Mouse (Mus musculus) ES-Bruce4 (cell line): ENCODE results near the gene Ccl2. TPM values are rescaled to one million over a fixed set of nuclear protein-coding genes. Genes with fewer than 3 reads are reported as not detected.

Source experiments
- H3K27ac ChIP-seq: 2 replicates; pipeline ENCODE4 v1.5.1; 2012; ENCODE audit warnings: low read length, inconsistent platforms; ENCODE audit not compliant: insufficient read depth
- H3K27me3 ChIP-seq: 2 replicates; pipeline ENCODE4 v1.6.1; 2012; ENCODE audit warnings: mild to moderate bottlenecking, low read length, inconsistent platforms; ENCODE audit not compliant: control insufficient read depth, poor library complexity, insufficient read depth, severe bottlenecking
- H3K36me3 ChIP-seq: 2 replicates; pipeline ENCODE4 v1.6.1; 2012; ENCODE audit warnings: inconsistent platforms, mild to moderate bottlenecking, low read length, moderate library complexity; ENCODE audit not compliant: control insufficient read depth, poor library complexity, insufficient read depth, severe bottlenecking
- H3K4me1 ChIP-seq: one replicate; pipeline ENCODE4 v1.8.1; 2011; ENCODE audit warnings: low read length; ENCODE audit not compliant: control insufficient read depth, insufficient read depth
- H3K4me3 ChIP-seq: 2 replicates; pipeline ENCODE4 v1.5.1; 2011; ENCODE audit warnings: low read depth, mild to moderate bottlenecking, low read length
- H3K9ac ChIP-seq: 2 replicates; pipeline ENCODE4 v1.6.1; 2012; ENCODE audit warnings: low read depth, mild to moderate bottlenecking, inconsistent platforms; ENCODE audit not compliant: poor library complexity, severe bottlenecking
- H3K9me3 ChIP-seq: replicated peaks from 2 replicates; pipeline ENCODE4 v1.6.1; 2012; ENCODE audit warnings: mild to moderate bottlenecking, low read length, inconsistent platforms; ENCODE audit not compliant: control insufficient read depth, poor library complexity, insufficient read depth, severe bottlenecking
- CTCF ChIP-seq: IDR thresholded peaks from one replicate; pipeline ENCODE4 v1.8.1; 2011; ENCODE audit warnings: low read depth, low read length
- EP300 ChIP-seq: IDR thresholded peaks from 2 replicates; pipeline ENCODE4 v1.6.1; 2011; ENCODE audit warnings: low read depth, low read length; ENCODE audit not compliant: insufficient read depth
- POLR2A ChIP-seq: IDR thresholded peaks from one replicate; pipeline ENCODE4 v1.8.1; 2011; ENCODE audit warnings: low read length; ENCODE audit not compliant: insufficient read depth
- polyA plus RNA-seq: library from polyadenylated mRNA; stranded (reverse); fragments of >200 nt; gene quantifications from 2 replicates; pipeline ENCODE4 v1.2.4, GENCODE M21; 2011; ENCODE audit warnings: low read depth; ENCODE audit not compliant: missing spikeins, insufficient read depth, insufficient read length

Ccl2 gene
- polyA plus RNA-seq, 1 experiment: 4.3 TPM

DNA sequence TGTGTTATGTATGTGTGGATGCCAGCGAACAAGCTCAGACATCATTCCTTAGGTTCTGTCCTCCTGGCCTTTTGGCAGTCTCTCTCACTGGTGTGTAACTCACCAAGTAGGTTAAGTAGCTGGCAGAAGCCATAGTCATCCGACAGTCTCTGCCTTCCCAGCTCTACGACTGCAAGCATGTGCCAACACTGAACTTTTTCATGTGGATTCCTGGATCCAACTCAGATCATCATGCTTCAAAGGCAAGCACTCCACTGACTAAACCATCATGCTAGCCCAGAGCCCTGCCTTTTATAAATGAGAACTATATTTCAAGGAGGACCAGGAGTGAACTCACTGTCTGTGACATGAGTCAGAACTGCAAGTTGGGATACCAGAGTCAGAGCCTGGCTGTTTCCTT, 38.3 kb downstream of the Ccl2 start:
- no peak overlapping the region for H3K27ac ChIP-seq
- TF ChIP-seq POLR2A: no peak
- TF ChIP-seq EP300: no peak
- TF ChIP-seq CTCF: no peak
- H3K4me3 ChIP-seq: no peak overlapping the region
- no peaks in the 10 kb centered on the region for H3K27me3 ChIP-seq
- no peaks in the 10 kb centered on the region for H3K4me1 ChIP-seq
- no peak overlapping the region for H3K9ac ChIP-seq
- H3K9me3 ChIP-seq: no peaks in the 10 kb centered on the region; the same call in 1 of the 2 replicates
- H3K36me3 ChIP-seq: no peaks in the 10 kb centered on the region

DNA sequence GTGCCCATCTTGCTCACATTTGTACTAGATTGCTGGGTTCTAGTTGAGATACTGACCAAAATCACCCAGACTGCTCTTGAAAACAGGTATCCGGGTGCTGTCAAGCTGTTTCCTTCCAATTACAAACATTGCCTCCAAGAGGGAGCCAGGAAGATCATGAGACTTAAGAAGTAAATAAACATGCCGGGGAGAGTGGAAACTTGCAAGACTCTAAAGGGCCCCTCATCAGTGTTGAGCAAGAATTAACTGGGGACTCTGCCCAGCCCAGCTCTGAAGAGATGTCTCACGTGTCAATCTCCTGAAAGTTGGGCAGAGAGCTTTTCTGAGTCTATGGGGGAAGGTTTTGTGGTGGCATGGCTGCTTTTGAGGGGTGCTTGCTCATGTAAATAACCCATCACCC, 41.7 kb downstream of the Ccl2 start:
- Histone ChIP-seq H3K4me3 (no peak overlapping the region), H3K9ac (no peak overlapping the region), H3K27ac (no peak overlapping the region), H3K27me3 (no peaks in the 10 kb centered on the region), H3K36me3 (no peaks in the 10 kb centered on the region), H3K9me3 (no peaks in the 10 kb centered on the region; the same call in 1 of the 2 replicates), H3K4me1 (no peaks in the 10 kb centered on the region)
- TF ChIP-seq CTCF (no peak), EP300 (no peak), POLR2A (no peak)

DNA sequence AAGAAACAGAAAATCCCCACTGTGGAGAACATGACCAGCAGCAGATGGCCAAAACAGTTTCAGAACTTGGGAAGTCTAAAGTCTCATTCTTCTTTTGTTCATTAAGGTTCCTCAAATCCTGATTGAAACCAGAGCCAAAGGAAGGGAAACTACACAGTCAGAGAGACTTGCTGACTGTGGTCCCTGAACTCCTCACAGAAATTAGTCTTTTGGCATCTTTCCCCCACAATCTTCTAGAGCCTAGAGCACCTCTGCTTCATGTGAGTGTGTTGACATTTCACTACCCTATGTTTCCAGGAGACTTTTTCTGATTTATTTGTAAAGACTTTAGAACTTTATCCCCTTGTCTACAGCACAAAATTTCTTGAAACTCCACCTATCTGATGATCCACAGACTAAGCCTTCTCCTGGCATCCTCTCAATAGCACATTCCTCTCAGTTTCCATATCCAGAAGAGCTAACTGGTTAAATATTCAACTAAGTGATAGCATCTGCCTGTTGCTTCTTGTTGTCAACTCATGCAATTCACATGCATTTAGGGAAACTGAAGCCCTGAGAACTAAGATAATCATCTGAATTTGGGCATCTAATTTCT, 42.9 kb downstream of the Ccl2 start:
- Histone ChIP-seq H3K27ac (no peak overlapping the region), H3K9me3 (no peaks in the 10 kb centered on the region; the same call in 1 of the 2 replicates), H3K36me3 (no peaks in the 10 kb centered on the region), H3K4me3 (no peak overlapping the region), H3K9ac (no peak overlapping the region), H3K27me3 (no peaks in the 10 kb centered on the region), H3K4me1 (no peaks in the 10 kb centered on the region)
- no peak for TF ChIP-seq CTCF
- no peak for TF ChIP-seq EP300

DNA sequence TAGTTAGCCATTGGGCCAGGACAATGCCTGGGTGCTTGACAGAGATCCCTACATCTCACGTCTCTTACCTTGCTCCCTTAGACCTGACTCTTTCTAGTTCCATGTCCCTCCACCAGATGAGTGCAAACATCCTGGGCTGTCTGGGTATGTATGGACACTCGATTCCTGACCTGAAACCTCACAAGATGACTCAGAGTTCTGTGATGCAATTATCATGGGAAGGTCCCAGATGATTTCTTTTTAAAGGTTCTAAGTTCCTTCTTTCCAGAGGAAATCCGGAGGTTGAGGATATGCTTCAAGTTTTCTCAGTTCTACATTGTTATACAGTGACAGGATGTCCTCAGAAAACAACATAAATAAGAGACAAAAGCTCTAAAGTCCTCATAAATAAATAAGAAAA, 45.5 kb downstream of the Ccl2 start:
- Histone ChIP-seq H3K4me3 (no peak overlapping the region), H3K36me3 (no peaks in the 10 kb centered on the region), H3K9me3 (no peaks in the 10 kb centered on the region), H3K4me1 (no peaks in the 10 kb centered on the region), H3K27ac (no peak overlapping the region), H3K9ac (no peak overlapping the region), H3K27me3 (no peaks in the 10 kb centered on the region)
- TF ChIP-seq CTCF: no peak
- TF ChIP-seq POLR2A: no peak
- TF ChIP-seq EP300: no peak

DNA sequence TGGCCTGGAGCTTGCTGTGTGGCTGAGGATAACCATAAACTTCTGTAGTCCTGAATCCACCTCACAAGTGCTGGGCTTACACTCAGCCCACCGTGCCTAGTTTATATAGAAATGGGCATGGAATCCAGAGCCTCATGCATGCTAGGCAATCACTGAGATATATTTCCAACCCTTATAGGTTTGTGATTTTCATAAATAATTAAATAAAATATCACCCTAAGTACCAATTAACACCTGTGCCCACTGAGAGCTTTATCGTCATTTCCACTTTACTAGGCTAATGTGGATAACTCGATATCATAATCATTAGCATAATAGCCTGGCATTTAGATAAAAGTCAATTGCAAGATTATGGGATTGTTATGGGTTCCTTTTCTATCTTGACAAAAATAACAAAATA, 49.0 kb downstream of the Ccl2 start:
- Histone ChIP-seq H3K9ac (no peak overlapping the region), H3K27me3 (no peaks in the 10 kb centered on the region), H3K9me3 (no peaks in the 10 kb centered on the region), H3K36me3 (no peaks in the 10 kb centered on the region), H3K27ac (no peak overlapping the region), H3K4me3 (no peak overlapping the region), H3K4me1 (no peaks in the 10 kb centered on the region)
- TF ChIP-seq CTCF (no peak), POLR2A (no peak), EP300 (no peak)

Other genes with a start within 250 kb of the Ccl2 start
- gene 5530401A14Rik, start 174.9 kb upstream of the Ccl2 start, polyA plus RNA-seq: not detected in 2 replicates
- not detected in 2 replicates for gene Asic2, start 67.1 kb upstream of the Ccl2 start, polyA plus RNA-seq
- gene Gm17268, start 3.0 kb downstream of the Ccl2 start, polyA plus RNA-seq: not detected in 2 replicates
- gene Ccl7, start 10.1 kb downstream of the Ccl2 start, polyA plus RNA-seq: 2.3 and 3.3 TPM in 2 replicates
- gene Ccl11, start 22.3 kb downstream of the Ccl2 start, polyA plus RNA-seq: not detected in 2 replicates
- not detected in 2 replicates for gene Ccl12, start 66.3 kb downstream of the Ccl2 start, polyA plus RNA-seq
- gene Ccl8, start 79.6 kb downstream of the Ccl2 start, polyA plus RNA-seq: 1.4 TPM in 1 of 2 replicates, not detected in the other